Mouse (Mus musculus) ES-Bruce4 (cell line): ENCODE results near the gene Trim44. TPM values are rescaled to one million over a fixed set of nuclear protein-coding genes. Genes with fewer than 3 reads are reported as not detected.

Experiments
- H3K27ac ChIP-seq: 2 replicates; pipeline ENCODE4 v1.5.1; 2012; ENCODE audit warnings: low read length, inconsistent platforms; ENCODE audit not compliant: insufficient read depth
- H3K27me3 ChIP-seq: 2 replicates; pipeline ENCODE4 v1.6.1; 2012; ENCODE audit warnings: mild to moderate bottlenecking, low read length, inconsistent platforms; ENCODE audit not compliant: control insufficient read depth, poor library complexity, insufficient read depth, severe bottlenecking
- H3K36me3 ChIP-seq: 2 replicates; pipeline ENCODE4 v1.6.1; 2012; ENCODE audit warnings: inconsistent platforms, mild to moderate bottlenecking, low read length, moderate library complexity; ENCODE audit not compliant: control insufficient read depth, poor library complexity, insufficient read depth, severe bottlenecking
- H3K4me1 ChIP-seq: one replicate; pipeline ENCODE4 v1.8.1; 2011; ENCODE audit warnings: low read length; ENCODE audit not compliant: control insufficient read depth, insufficient read depth
- H3K4me3 ChIP-seq: 2 replicates; pipeline ENCODE4 v1.5.1; 2011; ENCODE audit warnings: low read depth, mild to moderate bottlenecking, low read length
- H3K9ac ChIP-seq: 2 replicates; pipeline ENCODE4 v1.6.1; 2012; ENCODE audit warnings: low read depth, mild to moderate bottlenecking, inconsistent platforms; ENCODE audit not compliant: poor library complexity, severe bottlenecking
- H3K9me3 ChIP-seq: replicated peaks from 2 replicates; pipeline ENCODE4 v1.6.1; 2012; ENCODE audit warnings: mild to moderate bottlenecking, low read length, inconsistent platforms; ENCODE audit not compliant: control insufficient read depth, poor library complexity, insufficient read depth, severe bottlenecking
- CTCF ChIP-seq: IDR thresholded peaks from one replicate; pipeline ENCODE4 v1.8.1; 2011; ENCODE audit warnings: low read depth, low read length
- EP300 ChIP-seq: IDR thresholded peaks from 2 replicates; pipeline ENCODE4 v1.6.1; 2011; ENCODE audit warnings: low read depth, low read length; ENCODE audit not compliant: insufficient read depth
- POLR2A ChIP-seq: IDR thresholded peaks from one replicate; pipeline ENCODE4 v1.8.1; 2011; ENCODE audit warnings: low read length; ENCODE audit not compliant: insufficient read depth
- polyA plus RNA-seq: library from polyadenylated mRNA; stranded (reverse); fragments of >200 nt; gene quantifications from 2 replicates; pipeline ENCODE4 v1.2.4, GENCODE M21; 2011; ENCODE audit warnings: low read depth; ENCODE audit not compliant: missing spikeins, insufficient read depth, insufficient read length

The Trim44 gene
- polyA plus RNA-seq, 1 experiment, result 56.5 TPM

DNA sequence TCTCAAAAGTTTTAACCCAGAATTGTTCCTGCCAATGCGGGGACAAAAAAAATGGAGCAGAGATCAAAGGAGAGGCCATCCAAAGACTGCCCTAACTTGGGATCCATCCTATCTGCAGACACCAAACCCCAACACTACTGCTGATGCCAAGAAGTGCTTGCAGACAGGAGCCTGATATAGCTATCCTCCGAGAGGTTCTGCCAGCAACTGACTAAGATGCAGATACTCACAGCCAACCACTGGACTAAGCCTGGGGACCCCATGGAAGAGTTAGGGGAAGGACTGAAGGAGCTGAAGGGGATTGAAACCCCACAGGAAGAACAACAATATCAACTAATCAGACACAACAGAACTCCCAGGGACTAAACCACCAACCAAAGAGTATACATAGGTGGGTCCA is 30.3 kb downstream of the Trim44 start:
- Histone ChIP-seq H3K9me3 (no peaks in the 10 kb centered on the region), H3K4me3 (no peak overlapping the region), H3K27ac (no peak overlapping the region), H3K27me3 (no peaks in the 10 kb centered on the region), H3K4me1 (no peaks in the 10 kb centered on the region), H3K36me3 (no peaks in the 10 kb centered on the region), H3K9ac (no peak overlapping the region)
- TF ChIP-seq CTCF (no peak), EP300 (no peak), POLR2A (no peak)

DNA sequence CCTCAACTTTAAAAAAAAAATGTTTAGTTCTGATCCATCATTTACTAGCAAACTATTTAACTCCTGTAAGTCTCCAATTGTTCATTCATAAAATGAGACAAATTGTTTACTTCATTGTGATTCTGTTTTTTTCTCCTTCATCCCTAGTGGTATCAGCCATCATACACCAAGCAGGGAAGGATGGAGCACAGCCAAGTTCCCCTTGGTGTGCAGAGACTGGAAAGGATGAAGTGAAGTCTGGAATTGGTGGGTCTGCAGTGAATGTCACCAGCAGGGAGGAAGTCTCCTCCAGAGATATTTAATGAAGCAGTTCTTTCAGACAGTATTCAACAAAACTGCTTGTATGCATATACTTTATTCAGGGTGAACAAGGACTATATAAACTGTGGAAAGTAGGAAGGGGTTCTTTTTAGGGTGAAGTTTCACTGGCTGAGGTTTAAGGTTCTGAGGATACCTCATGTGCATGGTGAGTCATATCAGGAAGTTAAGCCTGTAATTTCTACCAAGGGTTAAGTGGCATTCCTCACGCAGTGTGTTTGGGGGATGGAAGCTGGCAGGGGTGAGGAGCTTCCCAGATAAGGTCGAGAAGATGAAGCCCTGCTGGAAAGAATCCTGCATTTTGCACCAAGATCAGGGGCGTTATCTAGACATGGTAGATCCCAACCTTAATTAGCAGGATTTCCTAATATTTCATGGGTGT is 34.1 kb downstream of the Trim44 start:
- H3K36me3 ChIP-seq, result no peaks in the 10 kb centered on the region
- H3K9me3 ChIP-seq, result no peaks in the 10 kb centered on the region
- H3K27ac ChIP-seq, result no peak overlapping the region
- H3K9ac ChIP-seq, result no peak overlapping the region
- no peaks in the 10 kb centered on the region for H3K27me3 ChIP-seq
- H3K4me3 ChIP-seq, result no peak overlapping the region
- TF ChIP-seq EP300, result no peak
- TF ChIP-seq CTCF, result no peak
- TF ChIP-seq POLR2A, result no peak
- H3K4me1 ChIP-seq, result no peaks in the 10 kb centered on the region

DNA sequence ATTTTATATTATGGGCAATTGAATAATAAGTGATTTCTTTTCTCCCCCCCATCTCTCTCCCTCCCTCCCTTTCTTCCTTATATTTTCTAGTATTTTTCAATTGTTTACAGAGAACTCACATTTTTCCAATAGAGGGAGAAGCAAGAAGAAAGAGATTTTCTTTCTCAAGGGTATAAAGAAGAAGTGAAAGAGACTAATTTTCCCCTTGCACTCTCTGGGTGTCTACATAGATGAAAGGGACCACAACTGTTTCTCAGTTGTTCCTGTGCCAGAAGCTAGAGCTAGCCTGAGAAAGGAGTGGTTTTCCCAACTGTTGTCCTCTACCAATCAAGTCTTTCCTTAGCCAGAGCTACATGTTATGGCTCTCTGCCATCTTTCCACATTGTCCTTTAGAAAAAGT is 34.9 kb downstream of the Trim44 start:
- TF ChIP-seq CTCF (no peak), POLR2A (no peak)
- H3K4me1 ChIP-seq, result no peaks in the 10 kb centered on the region
- no peaks in the 10 kb centered on the region for H3K9me3 ChIP-seq
- no peak overlapping the region for H3K27ac ChIP-seq
- no peak overlapping the region for H3K9ac ChIP-seq
- H3K4me3 ChIP-seq, result no peak overlapping the region
- H3K27me3 ChIP-seq, result no peaks in the 10 kb centered on the region
- H3K36me3 ChIP-seq, result no peaks in the 10 kb centered on the region

DNA sequence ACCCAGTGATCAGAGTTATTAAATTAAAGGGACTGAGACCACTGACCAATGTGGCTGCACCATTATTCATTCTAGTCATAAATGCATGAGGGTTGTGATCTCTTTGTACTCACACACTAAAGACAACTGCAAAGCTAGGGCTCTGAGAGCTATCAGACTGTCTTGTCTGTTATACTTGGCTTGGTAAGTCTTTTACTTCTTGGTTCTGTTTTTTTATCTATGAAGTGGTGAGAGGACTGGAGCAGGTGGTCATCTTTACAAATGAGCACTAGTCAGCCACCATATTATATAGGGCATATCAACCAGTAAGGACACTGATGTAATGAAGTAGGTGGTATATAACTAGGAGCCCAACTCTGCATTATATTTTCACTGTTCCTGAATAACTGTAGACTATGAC is 36.3 kb downstream of the Trim44 start:
- H3K36me3 ChIP-seq, result no peaks in the 10 kb centered on the region
- H3K9ac ChIP-seq, result no peak overlapping the region
- no peak overlapping the region for H3K27ac ChIP-seq
- no peak overlapping the region for H3K4me3 ChIP-seq
- H3K9me3 ChIP-seq, result no peaks in the 10 kb centered on the region
- TF ChIP-seq EP300 (no peak), POLR2A (no peak), CTCF (no peak)
- no peaks in the 10 kb centered on the region for H3K4me1 ChIP-seq
- H3K27me3 ChIP-seq, result no peaks in the 10 kb centered on the region

DNA sequence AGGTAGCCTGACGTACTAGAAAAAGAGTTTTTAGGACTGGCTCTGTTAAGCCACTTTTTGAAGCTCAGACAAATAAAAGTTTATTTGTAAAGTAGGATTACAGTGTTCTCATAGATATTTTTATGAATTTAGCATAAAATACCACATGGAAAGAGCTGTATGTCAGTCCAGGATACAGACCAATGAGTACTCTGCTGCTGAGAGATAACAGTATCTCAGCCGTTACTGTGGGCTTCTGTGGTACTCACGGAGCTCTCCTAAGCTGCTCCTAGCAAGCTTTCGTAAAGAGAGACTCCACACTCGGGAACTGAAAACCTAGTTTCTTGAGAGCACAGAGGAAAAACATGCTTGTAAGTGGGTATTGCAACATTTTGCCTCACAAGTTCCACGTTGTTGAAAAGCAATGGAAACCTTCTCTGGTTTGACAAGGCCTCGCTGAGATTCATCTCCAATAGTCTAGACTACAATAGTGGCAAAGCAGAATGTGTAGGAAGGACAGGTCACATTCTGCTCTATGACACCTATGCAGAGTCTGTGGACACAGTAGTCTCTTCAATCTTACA is 41.6 kb downstream of the Trim44 start:
- no peaks in the 10 kb centered on the region for H3K27me3 ChIP-seq
- no peaks in the 10 kb centered on the region for H3K9me3 ChIP-seq
- no peak overlapping the region for H3K27ac ChIP-seq
- no peak for TF ChIP-seq EP300
- TF ChIP-seq CTCF, result no peak
- TF ChIP-seq POLR2A, result no peak
- no peak overlapping the region for H3K9ac ChIP-seq
- no peaks in the 10 kb centered on the region for H3K36me3 ChIP-seq
- no peaks in the 10 kb centered on the region for H3K4me1 ChIP-seq
- no peak overlapping the region for H3K4me3 ChIP-seq

DNA sequence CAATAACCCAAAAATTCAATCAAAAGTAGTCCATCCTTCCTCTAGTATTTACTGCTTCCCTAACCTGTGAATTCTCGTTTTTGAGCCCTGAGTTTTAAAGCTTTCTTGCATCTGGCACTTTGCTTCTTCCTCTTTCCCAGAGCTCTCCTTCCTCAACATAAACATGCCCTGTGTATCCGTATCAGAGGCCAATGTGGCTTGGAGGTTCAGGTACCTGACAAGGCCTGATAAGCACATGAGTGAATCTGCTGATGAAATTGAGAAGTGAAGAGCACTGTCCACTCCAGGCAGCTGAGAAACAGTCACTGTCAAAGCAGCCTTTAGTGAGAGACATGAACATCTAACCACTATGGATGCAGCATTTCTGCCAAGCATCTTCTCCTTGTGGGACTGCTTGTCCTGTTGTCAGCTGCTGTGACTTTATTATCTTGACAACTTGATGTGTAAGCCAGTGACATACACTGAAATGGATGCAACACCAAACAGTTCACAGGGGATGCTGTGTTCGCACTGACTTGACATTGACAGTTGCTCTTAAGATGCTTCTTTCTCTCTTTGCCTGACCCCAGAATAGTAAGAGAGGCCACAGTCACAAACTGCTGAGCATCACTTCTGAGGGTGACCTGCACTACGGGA is 42.9 kb downstream of the Trim44 start:
- no peaks in the 10 kb centered on the region for H3K36me3 ChIP-seq
- TF ChIP-seq CTCF (no peak), POLR2A (no peak), EP300 (no peak)
- H3K4me3 ChIP-seq, result no peak overlapping the region
- H3K4me1 ChIP-seq, result no peaks in the 10 kb centered on the region
- H3K9me3 ChIP-seq, result no peaks in the 10 kb centered on the region
- no peak overlapping the region for H3K9ac ChIP-seq
- no peaks in the 10 kb centered on the region for H3K27me3 ChIP-seq
- H3K27ac ChIP-seq, result no peak overlapping the region
